In the genomic region with DNA sequence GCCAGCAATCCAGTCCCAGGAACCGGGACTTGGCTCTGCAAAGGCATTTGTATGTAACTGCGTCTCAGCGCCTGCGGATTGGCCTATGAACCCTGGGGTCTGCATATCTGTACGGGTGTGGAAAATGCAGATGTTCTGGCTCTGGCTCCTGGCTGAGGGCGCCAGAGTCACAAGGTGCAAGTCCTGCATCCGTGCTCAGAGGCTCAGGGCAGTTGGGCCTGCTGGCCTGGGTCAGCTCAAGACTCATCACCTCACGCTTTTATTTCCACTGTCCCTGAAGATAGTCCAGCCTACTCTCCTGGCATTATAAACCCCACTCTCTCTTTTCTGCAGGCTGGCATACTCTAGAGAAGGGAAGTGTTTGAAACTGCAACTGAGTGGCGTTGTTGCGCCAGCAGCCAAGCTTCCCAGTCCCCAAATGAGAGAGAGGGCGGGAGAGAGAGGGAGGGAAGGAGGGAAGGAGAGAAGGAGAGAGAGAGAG, we compare ENCODE assay signal across 8 mouse cellular contexts. TPM values are rescaled to one million over a fixed set of nuclear protein-coding genes. Genes with fewer than 3 reads are reported as not detected.
DNase-seq lines count a peak whose midpoint lies in the region; ATAC-seq lines count a peak whose summit lies in the region.

No protein-coding gene starts in this region.

- DNase-seq in left cerebral cortex, adult 18-20 months (ENCODE audit: low spot score in 2 of 2), result peak; percentile 7 to 33
- no peak for DNase-seq in left cerebral cortex, adult 11 months (ENCODE audit: low spot score)
- peak; percentile 24 to 26 for DNase-seq in cerebellum, postnatal 14 days
- DNase-seq in right cerebral cortex, postnatal 4 days, result peak; percentile 31
- no peak for DNase-seq in thymus, postnatal 36 days

- no peaks in the 10 kb centered on the region for H3K9me3 ChIP-seq in kidney, embryonic 14.5 days (ENCODE audit: control insufficient read depth, low read length)
- no peaks in the 10 kb centered on the region for H3K9me3 ChIP-seq in liver, embryonic 12.5 days (replicated peaks)

- H3K36me3 ChIP-seq in kidney, embryonic 14.5 days (ENCODE audit: control insufficient read depth, insufficient read depth, low read length), result no peaks in the 10 kb centered on the region
- no peaks in the 10 kb centered on the region for H3K36me3 ChIP-seq in liver, embryonic 12.5 days

- under 1% methylated on average over 10 of the region's 11 CpGs for WGBS in kidney, embryonic 14.5 days
- WGBS in liver, embryonic 12.5 days (ENCODE audit: insufficient replicate concordance), result 1% methylated on average over 10 of the region's 11 CpGs

- ATAC-seq in granulocyte monocyte progenitor cell, adult 5-6 weeks (replicated peaks; ENCODE audit: poor library complexity, severe bottlenecking), result peak; percentile 29; the same call in 1 of the 2 replicates
- peak; percentile 50 for ATAC-seq in kidney, embryonic 14.5 days (ENCODE audit: low FRiP score, low TSS enrichment)
- no peak for ATAC-seq in liver, embryonic 12.5 days

- peak overlapping the region; percentile 75 for H3K4me3 ChIP-seq in kidney, embryonic 14.5 days (ENCODE audit: low read length)
- H3K4me3 ChIP-seq in liver, embryonic 12.5 days, result peak overlapping the region; percentile 63

- H3K27ac ChIP-seq in kidney, embryonic 14.5 days (ENCODE audit: low read depth, low read length), result no peak overlapping the region
- no peak overlapping the region for H3K27ac ChIP-seq in liver, embryonic 12.5 days

- peaks cover 11% of the 10 kb centered on the region; the same call in 1 of the 2 replicates for H3K4me1 ChIP-seq in kidney, embryonic 14.5 days (ENCODE audit: control insufficient read depth, insufficient read depth, low read length)
- H3K4me1 ChIP-seq in liver, embryonic 12.5 days, result 0 out of 2 replicates have a peak, but pooled peaks cover 3% of the 10 kb centered on the region

- peaks cover 58% of the 10 kb centered on the region for H3K27me3 ChIP-seq in kidney, embryonic 14.5 days (ENCODE audit: control insufficient read depth, insufficient read depth, low read length)
- peaks cover 87% of the 10 kb centered on the region for H3K27me3 ChIP-seq in liver, embryonic 12.5 days (replicated peaks)

- H3K4me2 ChIP-seq in kidney, embryonic 14.5 days (replicated peaks; ENCODE audit: low read depth, low read length), result peak overlapping the region; percentile 92
- H3K4me2 ChIP-seq in liver, embryonic 12.5 days, result peak overlapping the region; percentile 71

- no peak overlapping the region for H3K9ac ChIP-seq in kidney, embryonic 14.5 days (ENCODE audit: low read depth, low read length)
- no peak overlapping the region for H3K9ac ChIP-seq in liver, embryonic 12.5 days

RNA-seq across cellular contexts. Expression of gene Npas3, which starts 3.3 kb away (rescaled TPM):
- total RNA-seq in left cerebral cortex, adult 18-20 months (2021), result 10 to 100 TPM; 18.5 to 22.3 TPM
- not detected in 2 replicates for total RNA-seq in granulocyte monocyte progenitor cell, adult 5-6 weeks (2014; fragmentation: Nextera tagmentation)
- 0.04 and 14.0 TPM in 2 replicates for total RNA-seq in granulocyte monocyte progenitor cell, adult 5-6 weeks (2017)
- polyA plus RNA-seq in kidney, embryonic 14.5 days (2014; fragmentation: Nextera tagmentation; extraction: Ambion mirVana), result 1.1 and 3.2 TPM in 2 replicates
- polyA plus RNA-seq in liver, embryonic 12.5 days (2016; fragmentation: Nextera tagmentation; extraction: Ambion mirVana), result 0.47 and 0.70 TPM in 2 replicates

Comparison
In these comparisons a context has a peak if more than half of its experiments do, and no peak if none do; other contexts are left out.
1. DNase-seq: peak in left cerebral cortex, adult 18-20 months (2 of 2), cerebellum, postnatal 14 days (2 of 2) and right cerebral cortex, postnatal 4 days (single experiment); none in left cerebral cortex, adult 11 months (single experiment) and thymus, postnatal 36 days (0 of 2).